In the genomic region with DNA sequence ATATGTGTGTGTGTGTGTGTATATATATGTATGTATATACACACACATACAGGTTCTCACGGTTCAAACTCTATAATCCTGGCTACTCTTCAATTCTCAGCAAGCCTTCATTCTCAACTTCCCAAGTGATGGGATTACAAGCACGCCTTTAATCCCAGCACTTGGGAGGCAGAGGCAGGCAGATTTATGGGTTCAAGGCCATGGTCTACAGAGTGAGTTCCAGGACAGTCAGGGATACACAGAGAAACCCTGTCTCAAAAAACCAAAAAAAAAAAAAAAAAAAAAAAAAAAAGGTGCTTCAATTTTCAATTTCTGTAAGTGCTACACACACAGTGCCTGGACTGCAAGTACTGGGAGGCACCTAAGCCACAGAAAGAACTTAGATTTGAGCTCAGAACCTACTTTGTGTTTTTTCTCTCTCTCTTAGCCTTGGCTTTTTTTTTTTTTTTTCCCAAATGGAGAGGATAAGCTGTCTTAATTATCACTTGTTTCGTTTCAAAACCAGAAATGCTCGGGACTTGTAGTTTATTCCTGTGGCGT, we compare ENCODE assay signal across 9 mouse cellular contexts. TPM values are rescaled to one million over a fixed set of nuclear protein-coding genes. Genes with fewer than 3 reads are reported as not detected.
DNase-seq lines count a peak whose midpoint lies in the region; ATAC-seq and TF ChIP-seq lines count a peak whose summit lies in the region.
"Had no signal": no experiment of that assay in that cellular context is flagged by ENCODE, and none has a peak within 500 bp of the region (broad histone marks: within the 10 kb centered on the region; RNA-seq: fewer than 3 reads in every experiment).

No protein-coding gene starts in this region.

- TF ChIP-seq CTCF in bone marrow, adult 2 months (IDR thresholded peaks at IDR 0.05; ENCODE audit: control insufficient read depth, insufficient read depth, low read length): no peak

- H3K9me3 ChIP-seq in heart, embryonic 14.5 days (ENCODE audit: control insufficient read depth, low read length): no peaks in the 10 kb centered on the region
- H3K9me3 ChIP-seq in hindbrain, embryonic 12.5 days (replicated peaks): no peaks in the 10 kb centered on the region
- H3K9me3 ChIP-seq in midbrain, embryonic 13.5 days: no peaks in the 10 kb centered on the region

- ATAC-seq in heart, embryonic 14.5 days (ENCODE audit: insufficient number of reproducible peaks, insufficient read depth, low FRiP score, low read depth): no peak
- no peak for ATAC-seq in hindbrain, embryonic 12.5 days (ENCODE audit: low FRiP score)
- no peak for ATAC-seq in midbrain, embryonic 13.5 days

- peak overlapping the region in 1 of 2 experiments; percentile 51; a peak in 1 of 4 replicates for H3K27ac ChIP-seq in heart, embryonic 14.5 days (replicated peaks in 1 of 2; ENCODE audit: control insufficient read depth in 1 of 2, insufficient read depth in 1 of 2, low read depth in 2 of 2, low read length in 2 of 2)
- no peak overlapping the region for H3K27ac ChIP-seq in bone marrow, adult 2 months (ENCODE audit: control insufficient read depth, insufficient read depth, low read depth, low read length, poor library complexity)
- no peak overlapping the region for H3K27ac ChIP-seq in hindbrain, embryonic 12.5 days
- no peak overlapping the region for H3K27ac ChIP-seq in midbrain, embryonic 13.5 days

- intact Hi-C loops in heart, postnatal 10 days (cut with DNase I): loop anchor here (1.0 to 5.0 kb wide), 4 partner anchors 58 to 331 kb away; a partner anchor contains a TSS

- no peaks in the 10 kb centered on the region for H3K36me3 ChIP-seq in heart, embryonic 14.5 days (ENCODE audit: control insufficient read depth, insufficient read depth, low read length)
- H3K36me3 ChIP-seq in hindbrain, embryonic 12.5 days: no peaks in the 10 kb centered on the region
- H3K36me3 ChIP-seq in midbrain, embryonic 13.5 days: no peaks in the 10 kb centered on the region

- TF ChIP-seq POLR2A in bone marrow, adult 2 months (IDR thresholded peaks at IDR 0.05; ENCODE audit: borderline replicate concordance, control insufficient read depth, low read depth, low read length): no peak

- H3K4me1 ChIP-seq in heart, embryonic 14.5 days (ENCODE audit: control insufficient read depth in 2 of 2, insufficient read depth in 2 of 2, low read length in 2 of 2): peaks cover 0 to 7% of the 10 kb centered on the region in 2 experiments; a peak in 1 of 4 replicates
- H3K4me1 ChIP-seq in bone marrow, adult 2 months (ENCODE audit: control insufficient read depth, insufficient read depth, low read length): no peaks in the 10 kb centered on the region
- H3K4me1 ChIP-seq in hindbrain, embryonic 12.5 days: peaks cover 10% of the 10 kb centered on the region
- peaks cover 17% of the 10 kb centered on the region for H3K4me1 ChIP-seq in midbrain, embryonic 13.5 days (replicated peaks)

- no peaks in the 10 kb centered on the region for H3K27me3 ChIP-seq in heart, embryonic 14.5 days (ENCODE audit: control insufficient read depth, insufficient read depth, low read length)
- H3K27me3 ChIP-seq in hindbrain, embryonic 12.5 days: no peaks in the 10 kb centered on the region
- H3K27me3 ChIP-seq in midbrain, embryonic 13.5 days: no peaks in the 10 kb centered on the region

- H3K4me2 ChIP-seq in heart, embryonic 14.5 days (ENCODE audit: low read length): peak overlapping the region; percentile 76
- peak overlapping the region; percentile 95 for H3K4me2 ChIP-seq in hindbrain, embryonic 12.5 days (replicated peaks)
- H3K4me2 ChIP-seq in midbrain, embryonic 13.5 days (replicated peaks): peak overlapping the region; percentile 96

- WGBS in heart, embryonic 14.5 days: 45% methylated on average over 5 of the region's 5 CpGs
- WGBS in bone marrow, adult 2 months: 34% methylated on average over 5 of the region's 5 CpGs
- WGBS in hindbrain, embryonic 12.5 days: 60% methylated on average over 5 of the region's 5 CpGs
- 49% methylated on average over 5 of the region's 5 CpGs for WGBS in midbrain, embryonic 13.5 days

- H3K9ac ChIP-seq in heart, embryonic 14.5 days (ENCODE audit: low read length): peak overlapping the region; percentile 65
- H3K9ac ChIP-seq in hindbrain, embryonic 12.5 days: no peak overlapping the region
- H3K9ac ChIP-seq in midbrain, embryonic 13.5 days (replicated peaks): peak overlapping the region; percentile 49

- H3K4me3 ChIP-seq in heart, embryonic 14.5 days (ENCODE audit: control insufficient read depth in 1 of 2, insufficient read depth in 1 of 2, low read depth in 1 of 2, low read length in 2 of 2): peak overlapping the region; percentile 44 to 78; a peak in 3 of 4 replicates
- peak overlapping the region; percentile 28 for H3K4me3 ChIP-seq in bone marrow, adult 2 months (replicated peaks; ENCODE audit: control insufficient read depth, low read depth, low read length)
- H3K4me3 ChIP-seq in hindbrain, embryonic 12.5 days: peak overlapping the region; percentile 75; the same call in 1 of the 2 replicates
- H3K4me3 ChIP-seq in midbrain, embryonic 13.5 days (replicated peaks): peak overlapping the region; percentile 55

- no peak for DNase-seq in heart, postnatal 10 days
- no peak for DNase-seq in layer of hippocampus, adult 18-20 months (ENCODE audit: low spot score in 2 of 2)
- no peak for DNase-seq in embryo, embryonic 10.5 days (ENCODE audit: low spot score)
- no peak for DNase-seq in kidney, adult 11 months

RNA-seq across cellular contexts. Expression of a gene that starts 7.6 kb away (rescaled TPM):
- 6.4 and 9.0 TPM in 2 replicates for polyA plus RNA-seq in heart, embryonic 14.5 days (2014; fragmentation: Nextera tagmentation; extraction: Ambion mirVana)
- 10 to 100 TPM in 1 of 2 experiments, 1 to 10 TPM in 1; 8.5 to 11.7 TPM for total RNA-seq in heart, postnatal 10 days (2021)
- polyA plus RNA-seq in bone marrow, adult 2 months (2011; ENCODE audit: insufficient read depth, insufficient read length, low replicate concordance, missing spikeins): 3.3 and 4.0 TPM in 2 replicates
- 6.8 and 8.9 TPM in 2 replicates for polyA plus RNA-seq in hindbrain, embryonic 12.5 days (2016; fragmentation: Nextera tagmentation; extraction: Ambion mirVana)
- polyA plus RNA-seq in midbrain, embryonic 13.5 days (2015; fragmentation: Nextera tagmentation; extraction: Ambion mirVana): 1.2 and 1.8 TPM in 2 replicates
- total RNA-seq in layer of hippocampus, adult 18-20 months (2021): 10 to 100 TPM; 54.8 to 55.6 TPM

RNA-seq across cellular contexts. Expression of a gene that starts 9.2 kb away (rescaled TPM):
- 8.8 and 11.8 TPM in 2 replicates for polyA plus RNA-seq in heart, embryonic 14.5 days (2014; fragmentation: Nextera tagmentation; extraction: Ambion mirVana)
- 1 to 10 TPM; 5.0 to 7.0 TPM for total RNA-seq in heart, postnatal 10 days (2021)
- 6.7 and 7.3 TPM in 2 replicates for polyA plus RNA-seq in bone marrow, adult 2 months (2011; ENCODE audit: insufficient read depth, insufficient read length, low replicate concordance, missing spikeins)
- polyA plus RNA-seq in hindbrain, embryonic 12.5 days (2016; fragmentation: Nextera tagmentation; extraction: Ambion mirVana): 7.8 and 8.9 TPM in 2 replicates
- 4.6 and 4.8 TPM in 2 replicates for polyA plus RNA-seq in midbrain, embryonic 13.5 days (2015; fragmentation: Nextera tagmentation; extraction: Ambion mirVana)
- 1 to 10 TPM; 6.6 to 6.7 TPM for total RNA-seq in layer of hippocampus, adult 18-20 months (2021)

RNA-seq across cellular contexts. Expression of a gene that starts 29.0 kb away (rescaled TPM):
- 0.12 TPM in 1 of 2 replicates, not detected in the other for polyA plus RNA-seq in heart, embryonic 14.5 days (2014; fragmentation: Nextera tagmentation; extraction: Ambion mirVana)
- total RNA-seq in heart, postnatal 10 days (2021): not detected
- 1.4 and 1.7 TPM in 2 replicates for polyA plus RNA-seq in bone marrow, adult 2 months (2011; ENCODE audit: insufficient read depth, insufficient read length, low replicate concordance, missing spikeins)
- polyA plus RNA-seq in hindbrain, embryonic 12.5 days (2016; fragmentation: Nextera tagmentation; extraction: Ambion mirVana): 0.33 and 0.67 TPM in 2 replicates
- 0.28 and 0.53 TPM in 2 replicates for polyA plus RNA-seq in midbrain, embryonic 13.5 days (2015; fragmentation: Nextera tagmentation; extraction: Ambion mirVana)
- 1 to 10 TPM in 1 of 2 experiments, under 1 TPM in 1; 0.79 to 1.7 TPM for total RNA-seq in layer of hippocampus, adult 18-20 months (2021)
- total RNA-seq: hematopoietic stem cell, adult 5-6 weeks had no signal

RNA-seq across cellular contexts. Expression of a gene that starts 33.1 kb away (rescaled TPM):
- polyA plus RNA-seq in heart, embryonic 14.5 days (2014; fragmentation: Nextera tagmentation; extraction: Ambion mirVana): 25.2 and 25.7 TPM in 2 replicates
- 10 to 100 TPM; 45.9 to 46.8 TPM for total RNA-seq in heart, postnatal 10 days (2021)
- polyA plus RNA-seq in bone marrow, adult 2 months (2011; ENCODE audit: insufficient read depth, insufficient read length, low replicate concordance, missing spikeins): 31.6 and 60.1 TPM in 2 replicates
- 8.8 and 11.3 TPM in 2 replicates for polyA plus RNA-seq in hindbrain, embryonic 12.5 days (2016; fragmentation: Nextera tagmentation; extraction: Ambion mirVana)
- 3.8 and 4.3 TPM in 2 replicates for polyA plus RNA-seq in midbrain, embryonic 13.5 days (2015; fragmentation: Nextera tagmentation; extraction: Ambion mirVana)
- 1 to 10 TPM; 5.7 to 7.3 TPM for total RNA-seq in layer of hippocampus, adult 18-20 months (2021)

RNA-seq across cellular contexts. Expression of a gene that starts 48.3 kb away (rescaled TPM):
- 1.3 TPM in 1 of 2 replicates, not detected in the other for polyA plus RNA-seq in heart, embryonic 14.5 days (2014; fragmentation: Nextera tagmentation; extraction: Ambion mirVana)
- total RNA-seq in heart, postnatal 10 days (2021): not detected
- polyA plus RNA-seq in bone marrow, adult 2 months (2011; ENCODE audit: insufficient read depth, insufficient read length, low replicate concordance, missing spikeins): 8.4 and 13.8 TPM in 2 replicates
- not detected in 2 replicates for polyA plus RNA-seq in hindbrain, embryonic 12.5 days (2016; fragmentation: Nextera tagmentation; extraction: Ambion mirVana)
- polyA plus RNA-seq in midbrain, embryonic 13.5 days (2015; fragmentation: Nextera tagmentation; extraction: Ambion mirVana): not detected in 2 replicates
- 1 to 10 TPM; 3.8 to 6.9 TPM for total RNA-seq in layer of hippocampus, adult 18-20 months (2021)
- total RNA-seq: hematopoietic stem cell, adult 5-6 weeks had no signal
